Mouse (Mus musculus) bone marrow macrophage, adult 2 months (primary cell): ENCODE results near the gene Zan. TPM values are rescaled to one million over a fixed set of nuclear protein-coding genes. Genes with fewer than 3 reads are reported as not detected.
"Not testable (repeated sequence)": the region's sequence is repeated elsewhere in the genome, so short reads cannot be mapped to it uniquely, and the experiment has no call there.

Experiments
- H3K27ac ChIP-seq: 2 replicates; pipeline ENCODE4 v1.5.1; 2012; ENCODE audit warnings: low read depth, low read length; ENCODE audit not compliant: insufficient read depth
- H3K4me1 ChIP-seq: 2 replicates; pipeline ENCODE4 v1.6.1; 2012; ENCODE audit warnings: low read length; ENCODE audit not compliant: control insufficient read depth, insufficient read depth
- H3K4me3 ChIP-seq: 2 replicates; pipeline ENCODE4 v1.5.1; 2012; ENCODE audit warnings: mild to moderate bottlenecking, low read length, moderate library complexity; ENCODE audit not compliant: insufficient read depth
- CTCF ChIP-seq: IDR thresholded peaks from 2 replicates; pipeline ENCODE4 v1.5.1; 2012; ENCODE audit warnings: low read depth, mild to moderate bottlenecking, low read length, moderate library complexity
- POLR2A ChIP-seq: IDR thresholded peaks from 2 replicates; pipeline ENCODE4 v1.6.1; 2012; ENCODE audit warnings: mild to moderate bottlenecking, low read depth, low read length, borderline replicate concordance
- polyA plus RNA-seq: library from polyadenylated mRNA; stranded (reverse); fragments of >200 nt; gene quantifications from 2 replicates; pipeline ENCODE4 v1.2.4, GENCODE M21; 2012; ENCODE audit not compliant: missing spikeins, insufficient read depth, insufficient read length

Gene Zan
- polyA plus RNA-seq, 1 experiment, result not detected

DNA sequence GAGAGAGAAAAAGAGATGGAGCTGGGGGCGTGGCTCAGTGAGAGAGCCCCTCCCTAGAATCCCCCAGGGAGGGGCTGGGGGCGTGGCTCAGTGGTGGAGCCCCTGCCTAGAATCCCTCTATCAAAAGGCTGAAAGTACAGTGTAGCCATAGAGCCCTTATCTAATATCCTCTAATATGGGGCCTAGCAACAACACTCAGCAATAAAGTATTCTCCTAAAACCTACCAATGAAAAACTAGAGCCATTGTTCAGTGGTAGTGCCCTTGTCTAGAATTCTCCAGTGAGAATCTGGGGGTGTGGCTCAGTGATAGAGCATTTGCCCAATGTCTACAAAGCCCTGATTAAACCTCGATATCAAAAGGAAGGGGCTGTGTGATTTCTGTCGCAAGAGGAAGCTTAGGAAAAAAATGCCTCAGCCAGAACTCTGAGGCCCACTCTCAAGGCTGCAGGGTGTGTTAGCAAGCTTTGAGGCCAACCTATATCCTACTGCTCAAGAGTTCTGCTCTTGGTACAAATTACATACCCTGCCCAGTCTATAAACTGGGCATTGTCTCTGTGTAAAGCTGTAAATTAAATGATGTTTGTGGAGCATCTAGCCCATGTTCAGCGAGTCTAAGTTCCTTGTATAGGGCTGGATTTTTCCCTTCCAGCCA, 4.5 kb downstream of the Zan start:
- TF ChIP-seq CTCF (no peak), POLR2A (no peak)
- no peak overlapping the region for H3K27ac ChIP-seq
- H3K4me1 ChIP-seq, result no peaks in the 10 kb centered on the region; the same call in 1 of the 2 replicates
- no peak overlapping the region for H3K4me3 ChIP-seq

DNA sequence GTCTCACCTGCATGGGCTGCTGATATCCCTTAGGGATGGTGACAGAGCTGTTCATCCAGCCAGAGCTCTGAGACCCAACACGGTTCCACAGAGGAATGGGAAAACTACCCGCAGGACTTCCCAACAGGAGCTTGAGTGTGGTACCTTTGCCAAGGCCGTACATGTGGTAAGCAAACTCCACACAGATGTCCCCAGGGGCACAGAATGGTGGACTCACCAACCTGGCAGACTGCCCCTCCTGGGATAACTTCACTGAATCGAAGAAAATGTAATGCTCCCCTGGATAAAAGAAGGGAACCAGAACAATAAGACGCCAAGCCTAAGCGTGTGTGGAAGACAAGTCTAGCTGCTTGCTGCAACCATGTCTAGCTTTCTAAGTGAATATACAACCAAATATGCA, 9.9 kb downstream of the Zan start:
- H3K4me3 ChIP-seq, result no peak overlapping the region
- no peaks in the 10 kb centered on the region for H3K4me1 ChIP-seq
- no peak for TF ChIP-seq CTCF
- no peak for TF ChIP-seq POLR2A
- no peak overlapping the region for H3K27ac ChIP-seq

DNA sequence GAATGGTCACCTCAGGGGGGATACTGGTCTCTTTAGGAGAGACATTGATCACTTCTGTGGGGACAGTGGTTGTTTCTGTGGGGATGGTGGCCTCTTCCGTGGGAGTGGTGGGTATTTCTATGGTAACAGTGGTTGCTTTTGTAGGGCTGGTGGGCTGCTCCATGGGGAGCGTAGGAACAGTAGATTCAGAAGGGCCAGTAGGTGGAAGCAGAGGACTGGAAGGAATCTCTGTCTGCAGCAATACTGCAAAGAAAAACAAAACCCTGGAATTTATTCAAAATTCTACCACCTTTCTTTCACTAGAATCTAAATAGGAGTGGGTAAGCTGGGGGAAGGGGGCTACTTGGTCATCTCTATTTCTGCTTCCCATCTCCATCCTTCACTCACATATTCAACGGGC, 11.8 kb downstream of the Zan start:
- no peak overlapping the region for H3K27ac ChIP-seq
- no peak for TF ChIP-seq CTCF
- no peak for TF ChIP-seq POLR2A
- no peak overlapping the region for H3K4me3 ChIP-seq
- no peaks in the 10 kb centered on the region for H3K4me1 ChIP-seq

DNA sequence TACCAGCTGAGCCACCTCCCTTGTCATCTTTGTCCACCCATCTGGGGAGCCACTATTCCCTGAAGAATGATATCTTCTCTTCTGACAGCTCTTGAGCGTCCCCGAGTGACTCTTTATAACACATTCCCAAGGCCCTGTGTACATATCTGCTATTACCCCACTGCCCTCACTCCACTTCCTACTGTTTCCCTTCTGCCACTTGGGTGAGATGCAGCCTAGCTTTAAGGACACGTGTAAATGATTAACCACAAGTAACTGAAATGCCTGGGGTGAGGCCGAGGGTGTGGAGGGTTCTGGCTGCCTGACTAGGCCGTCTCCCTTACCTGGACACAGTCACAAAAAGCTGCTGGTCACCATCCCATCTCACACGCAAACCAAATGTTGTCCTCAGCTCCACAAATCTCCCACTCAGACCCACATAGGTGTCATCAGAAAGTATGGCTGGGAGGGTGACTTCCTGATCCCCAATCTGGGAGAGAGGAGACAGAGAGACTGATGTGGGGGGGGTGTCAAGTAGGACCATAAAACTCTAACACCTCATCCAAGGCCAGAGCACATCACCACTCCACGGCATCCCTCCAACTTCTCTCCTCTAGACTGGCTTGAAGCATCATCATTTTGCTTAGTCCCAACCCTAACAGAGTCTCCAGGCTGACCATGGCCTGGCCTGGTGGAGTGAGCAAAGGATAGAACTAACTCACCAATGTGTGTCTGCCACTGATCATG, 20.8 kb downstream of the Zan start:
- H3K4me1 ChIP-seq, result peaks cover 2% of the 10 kb centered on the region; the same call in 1 of the 2 replicates
- TF ChIP-seq POLR2A (no peak), CTCF (no peak)
- H3K27ac ChIP-seq, result no peak overlapping the region
- no peak overlapping the region for H3K4me3 ChIP-seq

DNA sequence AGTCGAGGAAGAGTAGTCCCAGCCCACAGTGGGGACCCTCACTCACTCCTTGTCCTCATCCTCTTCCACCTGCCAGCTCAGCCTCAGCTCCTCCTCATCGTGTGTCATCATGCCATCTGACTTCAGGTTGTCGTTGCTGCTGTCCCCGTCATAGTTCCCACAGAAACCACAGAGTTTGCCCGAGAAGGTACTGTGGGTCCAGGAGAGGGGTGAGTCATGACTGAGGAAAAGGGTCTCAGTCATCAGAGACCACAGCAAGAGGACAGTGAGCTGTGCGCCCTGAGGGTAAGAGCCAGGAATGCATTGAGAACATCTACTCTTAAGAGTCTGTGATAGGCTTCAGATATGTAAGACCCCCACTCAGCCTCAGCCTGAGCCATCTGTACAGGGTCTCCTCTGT, 21.7 kb downstream of the Zan start:
- Histone ChIP-seq H3K27ac (no peak overlapping the region), H3K4me1 (peaks cover 6% of the 10 kb centered on the region), H3K4me3 (no peak overlapping the region)
- TF ChIP-seq CTCF (no peak), POLR2A (no peak)

DNA sequence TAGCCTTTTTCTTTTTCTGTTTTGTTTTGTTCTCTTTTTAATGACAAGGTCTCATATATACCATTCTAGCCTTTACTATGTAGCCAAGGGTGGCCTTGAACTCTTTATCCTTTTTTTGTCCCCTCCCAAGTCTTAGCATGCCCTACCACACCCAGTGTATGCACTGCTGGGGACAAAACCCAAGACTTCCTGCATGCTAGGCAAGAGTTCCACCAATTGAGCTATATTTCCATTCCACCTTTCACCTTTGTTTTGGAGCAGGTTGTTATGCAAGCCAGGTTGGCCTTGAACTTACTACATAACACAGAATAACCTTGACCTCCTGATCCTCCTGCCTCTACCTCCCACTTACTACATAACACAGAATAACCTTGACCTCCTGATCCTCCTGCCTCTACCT, 31.3 kb downstream of the Zan start:
- H3K27ac ChIP-seq, result no peak overlapping the region
- no peak overlapping the region for H3K4me3 ChIP-seq
- TF ChIP-seq POLR2A (no peak), CTCF (no peak)
- peaks cover 24% of the 10 kb centered on the region for H3K4me1 ChIP-seq

DNA sequence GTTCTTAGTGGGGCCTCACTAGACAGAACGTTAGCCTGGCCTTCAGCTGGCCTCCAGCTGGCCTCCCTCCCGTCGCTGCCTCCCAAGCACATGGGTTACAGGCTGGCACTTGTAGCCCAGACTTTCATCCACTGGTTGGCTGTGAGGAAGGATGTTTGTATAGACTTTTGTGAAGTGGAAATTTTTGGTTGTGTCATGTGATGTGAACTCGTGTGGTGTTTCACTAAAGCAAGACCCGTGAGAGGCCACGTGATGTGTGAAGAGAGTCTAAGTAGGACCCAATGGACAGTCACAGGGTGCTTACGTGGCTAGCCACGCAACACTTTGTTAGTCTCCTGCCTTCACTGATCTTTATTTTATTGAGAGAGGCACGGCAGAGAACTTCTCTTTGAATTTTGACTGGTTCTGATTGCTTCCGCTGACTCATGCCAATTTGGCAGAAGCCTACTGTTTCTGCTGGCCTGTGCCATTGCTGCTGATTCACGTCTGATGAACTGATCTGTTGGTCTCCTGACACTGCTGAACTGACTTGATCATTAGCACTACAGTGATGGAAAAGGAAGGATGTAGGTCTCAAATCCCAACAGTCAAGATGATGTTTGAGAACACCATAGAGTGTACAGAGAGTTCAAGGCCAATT, 36.5 kb downstream of the Zan start:
- TF ChIP-seq CTCF, result no peak
- no peak for TF ChIP-seq POLR2A
- peak overlapping the region; percentile 89 for H3K27ac ChIP-seq
- no peak overlapping the region for H3K4me3 ChIP-seq
- H3K4me1 ChIP-seq, result peaks cover 48% of the 10 kb centered on the region

DNA sequence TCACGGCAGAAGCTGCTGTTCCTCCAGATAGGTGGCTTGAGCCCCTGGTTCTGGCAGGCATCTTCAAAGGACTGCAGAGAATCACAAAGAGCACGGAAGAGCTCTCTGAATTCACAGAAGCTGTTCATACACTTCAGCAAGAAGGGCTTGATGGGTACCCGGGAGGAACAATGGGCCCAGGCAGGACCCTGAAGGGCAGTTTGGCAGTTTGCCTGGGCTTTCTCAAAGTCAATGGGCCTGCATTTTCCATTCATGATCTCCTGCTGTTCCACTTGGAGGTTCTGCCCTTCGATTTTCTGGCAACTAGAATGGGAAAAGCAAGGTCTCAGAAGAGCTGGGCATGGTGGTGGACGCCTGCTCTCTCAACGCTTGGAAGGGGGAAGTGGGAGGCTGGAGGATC, 43.0 kb downstream of the Zan start:
- Histone ChIP-seq H3K4me1 (peaks cover 43% of the 10 kb centered on the region), H3K27ac (peak overlapping the region; percentile 15; the same call in 1 of the 2 replicates), H3K4me3 (no peak overlapping the region)
- TF ChIP-seq POLR2A (no peak), CTCF (no peak)

DNA sequence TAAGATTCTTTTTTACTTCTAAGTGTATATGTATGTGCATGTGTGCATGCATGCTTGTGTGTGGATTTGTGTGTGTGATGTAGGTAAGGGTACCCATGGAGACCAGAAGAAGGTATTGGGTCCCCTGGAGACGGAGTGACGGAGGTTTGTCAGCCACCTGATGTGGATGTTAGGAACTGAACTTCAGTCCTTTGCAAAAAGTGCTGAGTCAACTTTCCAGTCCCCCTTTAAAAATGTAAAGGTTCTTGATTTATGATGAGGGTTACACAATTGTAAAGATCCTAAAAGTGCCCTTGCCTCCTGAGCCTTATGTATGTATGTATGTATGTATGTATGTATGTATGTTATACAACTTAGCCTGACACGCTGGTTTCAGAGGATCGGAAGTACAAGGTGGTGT, 46.5 kb downstream of the Zan start:
- H3K4me1 ChIP-seq, result peaks cover 26% of the 10 kb centered on the region
- not testable (repeated sequence) for H3K4me3 ChIP-seq

DNA sequence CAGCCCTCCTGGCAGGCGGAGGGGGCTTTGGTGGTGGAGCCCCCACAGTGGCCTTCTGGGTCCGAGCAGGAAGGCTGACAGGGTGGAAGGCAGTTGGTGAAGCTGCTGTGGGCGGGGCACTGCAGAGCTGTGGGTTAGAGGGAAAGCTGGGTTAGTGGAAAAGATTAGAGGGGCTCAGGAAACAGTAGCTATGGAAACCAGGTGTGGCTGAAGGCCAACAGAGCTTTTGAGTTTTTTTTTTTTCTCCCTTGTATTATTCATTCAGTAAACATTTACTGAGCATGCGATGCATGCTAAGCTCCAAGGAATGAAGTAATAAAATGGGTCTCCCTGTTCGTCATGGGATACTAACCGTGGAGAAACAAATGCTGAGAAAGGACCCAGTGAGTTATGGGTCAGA, 51.2 kb downstream of the Zan start:
- Histone ChIP-seq H3K4me3 (no peak overlapping the region), H3K4me1 (peaks cover 4% of the 10 kb centered on the region), H3K27ac (no peak overlapping the region)
- TF ChIP-seq POLR2A, result no peak
- no peak for TF ChIP-seq CTCF

More for the DNA sequence above, 46.5 kb downstream of the Zan start:
- H3K27ac ChIP-seq, result not testable (repeated sequence)
